Mouse (Mus musculus): Measurements from ENCODE around the gene Lekr1. TPM values are rescaled to one million over a fixed set of nuclear protein-coding genes. Genes with fewer than 3 reads are reported as not detected.

The Lekr1 gene
- total and polyA plus RNA-seq, 3 experiments: 1.8 to 2.5 TPM; not detected in 1

DNA sequence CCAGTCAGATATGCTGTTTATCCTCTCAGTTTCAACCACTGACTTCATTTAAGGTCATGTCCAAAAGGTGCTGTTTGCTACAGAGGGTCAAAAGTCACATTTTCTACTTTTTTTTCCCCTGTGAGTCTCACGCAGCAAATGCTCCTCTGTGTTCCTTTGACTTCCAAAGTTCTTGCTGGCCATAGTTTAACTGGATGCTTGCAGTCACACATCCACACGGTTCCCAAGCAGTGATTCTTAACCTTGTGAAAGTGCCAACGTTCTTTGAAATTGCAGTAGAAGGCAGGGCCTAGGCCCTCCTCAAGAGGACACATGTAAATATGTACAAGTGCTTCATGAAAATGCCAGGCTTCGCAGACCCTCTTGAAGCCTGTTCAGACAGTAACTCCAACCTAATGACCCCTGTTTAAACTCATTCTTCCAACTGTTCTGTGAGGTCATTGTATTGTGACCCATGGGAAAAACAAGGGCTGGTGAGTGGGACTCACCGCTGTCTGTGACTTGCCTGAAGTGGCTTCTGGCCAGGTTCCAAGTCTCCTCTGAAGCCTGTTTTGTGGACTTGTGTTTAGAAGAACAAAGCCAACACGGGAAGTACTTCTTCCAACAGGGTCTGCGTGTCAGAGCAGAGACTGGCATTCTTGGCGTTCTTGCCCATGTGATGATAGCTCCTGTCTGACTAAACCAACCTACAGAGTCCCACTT lies 179.0 kb downstream of the Lekr1 start:
- Histone ChIP-seq H3K27me3 (ENCODE audit: control insufficient read depth in 1 of 2, insufficient read depth in 2 of 2, low read length in 2 of 2) (peaks cover 0 to 3% of the 10 kb centered on the region in 2 experiments; a peak in 1 of 4 replicates), H3K79me2 (ENCODE audit: control insufficient read depth, insufficient read depth, low read length, poor library complexity) (no peaks in the 10 kb centered on the region), H3K9me3 (replicated peaks; ENCODE audit: insufficient read depth, low read length) (no peaks in the 10 kb centered on the region), H3K27ac (ENCODE audit: control insufficient read depth, low read depth, low read length) (no peak overlapping the region), H3K4me3 (ENCODE audit: control insufficient read depth in 1 of 2, insufficient read depth in 1 of 2, low read depth in 2 of 2, low read length in 2 of 2) (no peak overlapping the region), H3K9ac (ENCODE audit: control insufficient read depth, low read depth, low read length, poor library complexity, severe bottlenecking) (no peak overlapping the region), H3K36me3 (ENCODE audit: control insufficient read depth in 1 of 2, insufficient read depth in 2 of 2, low read length in 2 of 2) (no peaks in the 10 kb centered on the region), H3K4me1 (ENCODE audit: control insufficient read depth in 1 of 2, insufficient read depth in 2 of 2, low read length in 2 of 2) (no peaks in the 10 kb centered on the region)
- DNase-seq (ENCODE audit: low read depth, low spot score): no peak
- TF ChIP-seq GABPA (IDR thresholded peaks at IDR 0.05; ENCODE audit: low read depth, low read length) (no peak), RAD21 (IDR thresholded peaks at IDR 0.05; ENCODE audit: low read depth, low read length) (no peak), BHLHE40 (IDR thresholded peaks at IDR 0.05; ENCODE audit: borderline replicate concordance, low read depth, low read length) (no peak), SMC3 (IDR thresholded peaks at IDR 0.05; ENCODE audit: low read depth, low read length) (no peak), MYC (IDR thresholded peaks at IDR 0.05; ENCODE audit: low read depth, low read length) (no peak), MAX (IDR thresholded peaks at IDR 0.05; ENCODE audit: low read length) (no peak), EP300 (IDR thresholded peaks at IDR 0.05; ENCODE audit: low read depth in 1 of 2, low read length in 2 of 2) (no peak), POLR2AphosphoS5 (IDR thresholded peaks at IDR 0.05; ENCODE audit: borderline replicate concordance, low read depth, low read length) (no peak), MXI1 (IDR thresholded peaks at IDR 0.05; ENCODE audit: low read depth, low read length) (no peak), NELFE (IDR thresholded peaks at IDR 0.05; ENCODE audit: low read depth, low read length) (no peak), ELF1 (IDR thresholded peaks at IDR 0.05; ENCODE audit: low read depth, low read length) (no peak), TAL1 (IDR thresholded peaks at IDR 0.05; ENCODE audit: low read length) (no peak), RCOR1 (IDR thresholded peaks at IDR 0.05; ENCODE audit: low read depth, low read length) (no peak), UBTF (IDR thresholded peaks at IDR 0.05; ENCODE audit: borderline replicate concordance, insufficient read depth, low read depth, low read length) (no peak), CTCF (IDR thresholded peaks at IDR 0.05 in 2 of 3, conservative IDR thresholded peaks at IDR 0.05 in 1 of 3; ENCODE audit: control insufficient read depth in 1 of 3, insufficient read depth in 1 of 3, low read depth in 2 of 3, low read length in 3 of 3, poor library complexity in 1 of 3, severe bottlenecking in 1 of 3) (no peak)

- Histone ChIP-seq H3K9ac (ENCODE audit: control insufficient read depth, low read depth, low read length, poor library complexity, severe bottlenecking) (no peak overlapping the region), H3K4me1 (ENCODE audit: control insufficient read depth in 1 of 2, insufficient read depth in 2 of 2, low read length in 2 of 2) (no peaks in the 10 kb centered on the region), H3K27ac (ENCODE audit: control insufficient read depth, low read depth, low read length) (no peak overlapping the region), H3K9me3 (replicated peaks; ENCODE audit: insufficient read depth, low read length) (no peaks in the 10 kb centered on the region), H3K4me3 (ENCODE audit: control insufficient read depth in 1 of 2, insufficient read depth in 1 of 2, low read depth in 2 of 2, low read length in 2 of 2) (no peak overlapping the region), H3K27me3 (ENCODE audit: control insufficient read depth in 1 of 2, insufficient read depth in 2 of 2, low read length in 2 of 2) (peaks cover 0 to 3% of the 10 kb centered on the region in 2 experiments; a peak in 1 of 4 replicates), H3K36me3 (ENCODE audit: control insufficient read depth in 1 of 2, insufficient read depth in 2 of 2, low read length in 2 of 2) (no peaks in the 10 kb centered on the region), H3K79me2 (ENCODE audit: control insufficient read depth, insufficient read depth, low read length, poor library complexity) (no peaks in the 10 kb centered on the region)
- no peak for DNase-seq (ENCODE audit: low read depth, low spot score)
- no peak for TF ChIP-seq MAZ (IDR thresholded peaks at IDR 0.05; ENCODE audit: low read depth, low read length)
- TF ChIP-seq MYC (IDR thresholded peaks at IDR 0.05; ENCODE audit: low read depth, low read length): no peak
- no peak for TF ChIP-seq TBP (IDR thresholded peaks at IDR 0.05; ENCODE audit: low read depth, low read length)
- no peak for TF ChIP-seq BHLHE40 (IDR thresholded peaks at IDR 0.05; ENCODE audit: borderline replicate concordance, low read depth, low read length)
- TF ChIP-seq GABPA (IDR thresholded peaks at IDR 0.05; ENCODE audit: low read depth, low read length): no peak
- no peak for TF ChIP-seq MAX (IDR thresholded peaks at IDR 0.05; ENCODE audit: low read length)
- no peak for TF ChIP-seq MXI1 (IDR thresholded peaks at IDR 0.05; ENCODE audit: low read depth, low read length)
- no peak for TF ChIP-seq POLR2AphosphoS5 (IDR thresholded peaks at IDR 0.05; ENCODE audit: borderline replicate concordance, low read depth, low read length)
- TF ChIP-seq RAD21 (IDR thresholded peaks at IDR 0.05; ENCODE audit: low read depth, low read length): no peak
- no peak for TF ChIP-seq GATA1 (IDR thresholded peaks at IDR 0.05; ENCODE audit: low read depth, low read length)
- no peak for TF ChIP-seq MAFK (IDR thresholded peaks at IDR 0.05; ENCODE audit: borderline replicate concordance, low read depth, low read length)
Measured at GRCm38 (mm10) chr3:65847158-65847787, 181.2 kb downstream of the Lekr1 start.

Data from MEL (cell line).